Mouse (Mus musculus) intestine, embryonic 14.5 days (tissue): ENCODE data around the gene Olfr1186. TPM values are rescaled to one million over a fixed set of nuclear protein-coding genes. Genes with fewer than 3 reads are reported as not detected.
"Not testable (repeated sequence)": the region's sequence is repeated elsewhere in the genome, so short reads cannot be mapped to it uniquely, and the experiment has no call there.

Experiments
- ATAC-seq: fragments of 200-750 bp; cut with Nextera tagmentation; replicated peaks from 2 replicates; pipeline ENCODE4 v1.8.0; 2017; ENCODE audit warnings: low read depth, moderate number of reproducible peaks, moderate TSS enrichment, moderate library complexity; ENCODE audit not compliant: low FRiP score, low TSS enrichment
- DNase-seq: peaks from one replicate; pipeline ENCODE4 v3.0.0-alpha.2; 2018; ENCODE audit warnings: low spot score
- H3K27ac ChIP-seq: fragments of 300-500 bp; sonication (generic); 2 replicates; pipeline ENCODE4 v1.5.1; 2014; ENCODE audit warnings: low read depth, mild to moderate bottlenecking, control low read depth
- H3K27me3 ChIP-seq: fragments of 300-500 bp; sonication (generic); replicated peaks from 2 replicates; pipeline ENCODE4 v1.6.1; 2014; ENCODE audit warnings: low read length, control low read depth; ENCODE audit not compliant: control insufficient read depth, insufficient read depth
- H3K36me3 ChIP-seq: fragments of 300-500 bp; sonication (generic); 2 replicates; pipeline ENCODE4 v1.6.1; 2014; ENCODE audit warnings: low read length, control low read depth; ENCODE audit not compliant: control insufficient read depth, insufficient read depth
- H3K4me1 ChIP-seq: fragments of 300-500 bp; sonication (generic); replicated peaks from 2 replicates; pipeline ENCODE4 v1.6.1; 2014; ENCODE audit warnings: low read length, control low read depth, mixed read lengths; ENCODE audit not compliant: control insufficient read depth, insufficient read depth
- H3K4me2 ChIP-seq: fragments of 300-500 bp; sonication (generic); 2 replicates; pipeline ENCODE4 v1.6.1; 2014; ENCODE audit warnings: low read length
- H3K4me3 ChIP-seq: fragments of 300-500 bp; sonication (generic); 2 replicates; pipeline ENCODE4 v1.5.1; 2014; ENCODE audit warnings: low read depth, low read length, control low read depth, mixed read lengths
- H3K9ac ChIP-seq: fragments of 300-500 bp; sonication (generic); 2 replicates; pipeline ENCODE4 v1.6.1; 2014; ENCODE audit warnings: mild to moderate bottlenecking, low read length
- H3K9me3 ChIP-seq: fragments of 300-500 bp; sonication (generic); 2 replicates; pipeline ENCODE4 v1.6.1; 2016; ENCODE audit warnings: low read length, control low read depth; ENCODE audit not compliant: control insufficient read depth
- WGBS: fragments of 180-500 bp; shearing (Covaris S2); extraction: QIAGEN DNeasy Blood & Tissue Kit; methylation state at CpG from one replicate; pipeline ENCODE4 v1.1.7; 2014; 5-methylcytosine and 5-hydroxymethylcytosine counted together
- polyA plus RNA-seq: library from polyadenylated mRNA; unstranded; fragments of >200 nt; fragmentation: Nextera tagmentation; extraction: Ambion mirVana; gene quantifications from 2 replicates; pipeline ENCODE4 v1.2.1, GENCODE M21; 2014

Olfr1186 gene
- not detected in 2 replicates for polyA plus RNA-seq

GRCm38 (mm10) chr2:88518251-88518650 lies at the start of gene Olfr1186:
Olfr1186 (plus strand) TSS chr2:88518551.
- ATAC-seq = no peak
- Histone ChIP-seq H3K27ac (no peak within 1 kb of the TSS), H3K9ac (no peak within 1 kb of the TSS), H3K4me1 (no peaks in the 10 kb centered on the region), H3K4me3 (no peak within 1 kb of the TSS), H3K4me2 (no peak within 1 kb of the TSS), H3K36me3 (no peaks in the 10 kb centered on the region), H3K9me3 (no peaks in the 10 kb centered on the region), H3K27me3 (no peaks in the 10 kb centered on the region)
- 90% methylated on average over 2 of the region's 2 CpGs for WGBS
- DNase-seq = no peak

- no peak within 1 kb of the TSS for H3K4me3 ChIP-seq
- no peaks in the 10 kb centered on the region for H3K27me3 ChIP-seq
- ATAC-seq (no peak), DNase-seq (no peak)
- 86% methylated on average over 2 of the region's 2 CpGs for WGBS
- H3K9me3 ChIP-seq = no peaks in the 10 kb centered on the region
- H3K27ac ChIP-seq = no peak within 1 kb of the TSS
- H3K4me2 ChIP-seq = no peak within 1 kb of the TSS
- no peak within 1 kb of the TSS for H3K9ac ChIP-seq
- no peaks in the 10 kb centered on the region for H3K36me3 ChIP-seq
- no peaks in the 10 kb centered on the region for H3K4me1 ChIP-seq
Measured at GRCm38 (mm10) chr2:88483298-88483697, 35.1 kb upstream of the Olfr1186 start, which contains the start of gene Olfr1184. Olfr1184 (plus strand) TSS chr2:88483598.

GRCm38 (mm10) chr2:88493020-88493419 lies 25.3 kb upstream of the Olfr1186 start, which contains the start of gene Olfr1185-ps1:
Olfr1185-ps1 (plus strand) TSS chr2:88493320.
- no peak within 1 kb of the TSS for H3K27ac ChIP-seq
- no peak within 1 kb of the TSS for H3K4me2 ChIP-seq
- H3K4me3 ChIP-seq = no peak within 1 kb of the TSS
- no peak for ATAC-seq
- no peaks in the 10 kb centered on the region for H3K4me1 ChIP-seq
- no peaks in the 10 kb centered on the region for H3K9me3 ChIP-seq
- no peak within 1 kb of the TSS for H3K9ac ChIP-seq
- H3K27me3 ChIP-seq = no peaks in the 10 kb centered on the region
- no peak for DNase-seq
- H3K36me3 ChIP-seq = no peaks in the 10 kb centered on the region
- WGBS = 67% methylated on average over 2 of the region's 2 CpGs

- Histone ChIP-seq H3K9ac (no peak overlapping the region), H3K36me3 (no peaks in the 10 kb centered on the region), H3K4me2 (no peak overlapping the region), H3K4me3 (no peak overlapping the region), H3K9me3 (no peaks in the 10 kb centered on the region), H3K27me3 (no peaks in the 10 kb centered on the region), H3K4me1 (no peaks in the 10 kb centered on the region), H3K27ac (no peak overlapping the region)
- no peak for DNase-seq
- ATAC-seq = no peak
- WGBS = 74% methylated on average over 3 of the region's 3 CpGs
Measured at GRCm38 (mm10) chr2:88525720-88526119, 7.4 kb downstream of the Olfr1186 start.

GRCm38 (mm10) chr2:88556635-88557034 lies 38.3 kb downstream of the Olfr1186 start, which contains the start of gene Olfr1188:
Olfr1188 (plus strand) TSS chr2:88556935.
- DNase-seq = no peak
- H3K4me3 ChIP-seq = no peak within 1 kb of the TSS
- no peaks in the 10 kb centered on the region for H3K27me3 ChIP-seq
- no peaks in the 10 kb centered on the region for H3K36me3 ChIP-seq
- H3K27ac ChIP-seq = no peak within 1 kb of the TSS
- no peak within 1 kb of the TSS for H3K4me2 ChIP-seq
- ATAC-seq = no peak
- H3K4me1 ChIP-seq = no peaks in the 10 kb centered on the region
- no peaks in the 10 kb centered on the region for H3K9me3 ChIP-seq
- H3K9ac ChIP-seq = no peak within 1 kb of the TSS
- 86% methylated on average over 2 of the region's 2 CpGs for WGBS

- not testable (repeated sequence) for H3K27ac ChIP-seq, ATAC-seq, H3K27me3 ChIP-seq, H3K9ac ChIP-seq, H3K4me3 ChIP-seq, H3K4me2 ChIP-seq, DNase-seq, H3K36me3 ChIP-seq, H3K9me3 ChIP-seq, H3K4me1 ChIP-seq
- WGBS = 94% methylated on average over 12 of the region's 12 CpGs
Measured at GRCm38 (mm10) chr2:88572696-88573095, 54.3 kb downstream of the Olfr1186 start.

Other genes with a start within 250 kb of the Olfr1186 start
- gene Olfr1173, start 238.7 kb upstream of the Olfr1186 start, polyA plus RNA-seq = not detected in 2 replicates
- gene Olfr1174-ps, start 203.4 kb upstream of the Olfr1186 start, polyA plus RNA-seq = not detected in 2 replicates
- not detected in 2 replicates for gene Olfr1175-ps, start 191.3 kb upstream of the Olfr1186 start, polyA plus RNA-seq
- gene Olfr1176, start 181.8 kb upstream of the Olfr1186 start, polyA plus RNA-seq = not detected in 2 replicates
- not detected in 2 replicates for gene Olfr1177-ps, start 172.1 kb upstream of the Olfr1186 start, polyA plus RNA-seq
- not detected in 2 replicates for gene Olfr1178, start 131.5 kb upstream of the Olfr1186 start, polyA plus RNA-seq
- not detected in 2 replicates for gene Olfr1179, start 112.1 kb upstream of the Olfr1186 start, polyA plus RNA-seq
- gene Olfr1180, start 99.4 kb upstream of the Olfr1186 start, polyA plus RNA-seq = not detected in 2 replicates
- not detected in 2 replicates for gene Olfr1181, start 92.4 kb upstream of the Olfr1186 start, polyA plus RNA-seq
- gene Gm13757, start 69.4 kb upstream of the Olfr1186 start, polyA plus RNA-seq = not detected in 2 replicates
- not detected in 2 replicates for gene Olfr1183, start 63.7 kb upstream of the Olfr1186 start, polyA plus RNA-seq
- gene Olfr1184, start 35.0 kb upstream of the Olfr1186 start, polyA plus RNA-seq = not detected in 2 replicates
- not detected in 2 replicates for gene Olfr1185-ps1, start 25.2 kb upstream of the Olfr1186 start, polyA plus RNA-seq
- not detected in 2 replicates for gene Olfr1188, start 38.4 kb downstream of the Olfr1186 start, polyA plus RNA-seq
- gene Olfr1189, start 67.9 kb downstream of the Olfr1186 start, polyA plus RNA-seq = not detected in 2 replicates
- not detected in 2 replicates for gene Olfr1191-ps1, start 122.0 kb downstream of the Olfr1186 start, polyA plus RNA-seq
- gene Olfr1192-ps1, start 130.0 kb downstream of the Olfr1186 start, polyA plus RNA-seq = not detected in 2 replicates
- not detected in 2 replicates for gene Olfr1193, start 157.1 kb downstream of the Olfr1186 start, polyA plus RNA-seq
- gene Olfr1195, start 170.6 kb downstream of the Olfr1186 start, polyA plus RNA-seq = not detected in 2 replicates
- gene Olfr1196, start 186.0 kb downstream of the Olfr1186 start, polyA plus RNA-seq = not detected in 2 replicates
- not detected in 2 replicates for gene Olfr1197, start 213.8 kb downstream of the Olfr1186 start, polyA plus RNA-seq
- gene Olfr1198, start 232.8 kb downstream of the Olfr1186 start, polyA plus RNA-seq = not detected in 2 replicates
- not detected in 2 replicates for gene Olfr1199, start 241.9 kb downstream of the Olfr1186 start, polyA plus RNA-seq